Mouse (Mus musculus): Measurements from ENCODE around the gene Hemk1. TPM values are rescaled to one million over a fixed set of nuclear protein-coding genes. Genes with fewer than 3 reads are reported as not detected.
"Not testable (repeated sequence)": the region's sequence is repeated elsewhere in the genome, so short reads cannot be mapped to it uniquely, and the experiment has no call there.

The Hemk1 gene
- polyA plus RNA-seq, 1 experiment from 2014 or later = 11.6 TPM

- Histone ChIP-seq H3K27me3 (no peaks in the 10 kb centered on the region), H3K9me3 (no peaks in the 10 kb centered on the region), H3K4me3 (replicated peaks) (no peak overlapping the region), H3K36me3 (0 out of 2 replicates have a peak, but pooled peaks cover under 1% of the 10 kb centered on the region), H3K9ac (replicated peaks) (no peak overlapping the region), H3K27ac (no peak overlapping the region), H3K4me1 (replicated peaks) (peaks cover 3% of the 10 kb centered on the region; the same call in 1 of the 2 replicates), H3K4me2 (no peak overlapping the region)
- 83% methylated on average over 11 of the region's 11 CpGs for WGBS
- no peak for ATAC-seq (ENCODE audit: insufficient number of reproducible peaks, insufficient read depth, low FRiP score, low TSS enrichment, low read depth)
Measured at GRCm38 (mm10) chr9:107307099-107307872, 30.9 kb downstream of the Hemk1 start.

DNA sequence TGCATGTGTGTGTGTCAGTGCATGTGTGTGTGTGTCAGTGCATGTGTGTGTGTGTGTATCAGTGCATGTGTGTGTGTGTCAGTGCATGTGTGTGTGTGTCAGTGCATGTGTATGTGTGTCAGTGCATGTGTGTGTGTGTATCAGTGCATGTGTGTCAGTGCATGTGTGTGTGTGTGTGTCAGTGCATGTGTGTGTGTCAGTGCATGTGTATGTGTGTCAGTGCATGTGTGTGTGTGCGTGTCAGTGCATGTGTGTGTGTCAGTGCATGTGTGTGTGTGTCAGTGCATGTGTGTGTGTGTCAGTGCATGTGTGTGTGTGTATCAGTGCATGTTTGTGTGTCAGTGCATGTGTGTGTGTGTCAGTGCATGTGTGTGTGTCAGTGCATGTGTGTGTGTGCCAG lies 31.5 kb downstream of the Hemk1 start:
- not testable (repeated sequence) for H3K4me1 ChIP-seq (replicated peaks); ATAC-seq (ENCODE audit: insufficient number of reproducible peaks, insufficient read depth, low FRiP score, low TSS enrichment, low read depth); H3K9me3 ChIP-seq; H3K4me2 ChIP-seq; H3K27me3 ChIP-seq; H3K4me3 ChIP-seq (replicated peaks); H3K9ac ChIP-seq (replicated peaks); H3K27ac ChIP-seq; H3K36me3 ChIP-seq
- WGBS = 100% methylated on average over 1 of the region's 1 CpGs

- Histone ChIP-seq H3K27ac (no peak overlapping the region), H3K9ac (replicated peaks) (no peak overlapping the region), H3K4me2 (no peak overlapping the region), H3K4me1 (replicated peaks) (peaks cover 3% of the 10 kb centered on the region; the same call in 1 of the 2 replicates), H3K27me3 (no peaks in the 10 kb centered on the region), H3K9me3 (no peaks in the 10 kb centered on the region), H3K36me3 (peaks cover 14% of the 10 kb centered on the region), H3K4me3 (replicated peaks) (no peak overlapping the region)
- 53% methylated on average over 13 of the region's 13 CpGs for WGBS
- ATAC-seq (ENCODE audit: insufficient number of reproducible peaks, insufficient read depth, low FRiP score, low TSS enrichment, low read depth) = no peak
Measured at GRCm38 (mm10) chr9:107305601-107306542, 32.3 kb downstream of the Hemk1 start.

GRCm38 (mm10) chr9:107305012-107305411 lies 33.1 kb downstream of the Hemk1 start:
- Histone ChIP-seq H3K36me3 (peaks cover 22% of the 10 kb centered on the region), H3K9me3 (no peaks in the 10 kb centered on the region), H3K4me1 (replicated peaks) (peaks cover 3% of the 10 kb centered on the region; the same call in 1 of the 2 replicates), H3K27ac (no peak overlapping the region), H3K27me3 (no peaks in the 10 kb centered on the region), H3K9ac (replicated peaks) (no peak overlapping the region), H3K4me3 (replicated peaks) (no peak overlapping the region), H3K4me2 (no peak overlapping the region)
- WGBS = 89% methylated on average over 4 of the region's 4 CpGs
- no peak for ATAC-seq (ENCODE audit: insufficient number of reproducible peaks, insufficient read depth, low FRiP score, low TSS enrichment, low read depth)

- Histone ChIP-seq H3K36me3 (peaks cover 25% of the 10 kb centered on the region), H3K9ac (replicated peaks) (no peak overlapping the region), H3K4me3 (replicated peaks) (no peak overlapping the region), H3K4me1 (replicated peaks) (peaks cover 3% of the 10 kb centered on the region; the same call in 1 of the 2 replicates), H3K27ac (no peak overlapping the region), H3K27me3 (no peaks in the 10 kb centered on the region), H3K4me2 (no peak overlapping the region), H3K9me3 (no peaks in the 10 kb centered on the region)
- WGBS = 85% methylated on average over 3 of the region's 3 CpGs
- no peak for ATAC-seq (ENCODE audit: insufficient number of reproducible peaks, insufficient read depth, low FRiP score, low TSS enrichment, low read depth)
Measured at GRCm38 (mm10) chr9:107304383-107304782, 33.8 kb downstream of the Hemk1 start.

GRCm38 (mm10) chr9:107303900-107304299 lies 34.2 kb downstream of the Hemk1 start:
- WGBS = 85% methylated on average over 5 of the region's 5 CpGs

GRCm38 (mm10) chr9:107303121-107303820 lies 34.9 kb downstream of the Hemk1 start:
- Histone ChIP-seq H3K4me1 (replicated peaks) (peaks cover 3% of the 10 kb centered on the region; the same call in 1 of the 2 replicates), H3K27ac (no peak overlapping the region), H3K4me3 (replicated peaks) (no peak overlapping the region), H3K9me3 (no peaks in the 10 kb centered on the region), H3K36me3 (peaks cover 25% of the 10 kb centered on the region), H3K4me2 (no peak overlapping the region), H3K9ac (replicated peaks) (no peak overlapping the region), H3K27me3 (no peaks in the 10 kb centered on the region)
- no peak for ATAC-seq (ENCODE audit: insufficient number of reproducible peaks, insufficient read depth, low FRiP score, low TSS enrichment, low read depth)
- WGBS = 77% methylated on average over 9 of the region's 9 CpGs

More at GRCm38 (mm10) chr9:107303900-107304299, 34.2 kb downstream of the Hemk1 start:
- H3K4me3 ChIP-seq (replicated peaks) = no peak overlapping the region
- H3K36me3 ChIP-seq = peaks cover 25% of the 10 kb centered on the region
- no peaks in the 10 kb centered on the region for H3K27me3 ChIP-seq
- H3K4me2 ChIP-seq = no peak overlapping the region
- H3K9me3 ChIP-seq = no peaks in the 10 kb centered on the region
- no peak for ATAC-seq (ENCODE audit: insufficient number of reproducible peaks, insufficient read depth, low FRiP score, low TSS enrichment, low read depth)
- H3K9ac ChIP-seq (replicated peaks) = no peak overlapping the region
- no peak overlapping the region for H3K27ac ChIP-seq
- H3K4me1 ChIP-seq (replicated peaks) = peaks cover 3% of the 10 kb centered on the region; the same call in 1 of the 2 replicates

DNA sequence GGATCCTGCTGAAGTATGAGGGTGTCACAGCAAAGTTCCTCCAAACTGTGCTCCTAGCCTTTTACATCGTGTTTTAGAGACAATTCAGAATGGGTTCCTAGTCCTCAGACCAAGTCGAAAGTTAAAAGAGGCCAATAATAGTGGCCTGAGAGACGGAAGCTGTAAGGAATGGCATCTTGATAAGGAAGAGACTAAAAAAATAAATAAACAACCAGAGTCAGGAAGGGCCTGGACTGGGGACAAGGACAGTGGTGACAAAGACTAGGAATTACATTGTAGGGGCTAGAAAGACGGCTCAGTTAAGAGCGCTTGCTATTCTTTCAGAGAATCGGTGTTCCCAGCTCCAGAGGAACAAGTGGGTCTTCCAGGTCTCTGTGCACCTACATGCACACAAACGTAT lies 35.6 kb downstream of the Hemk1 start:
- 67% methylated on average over 7 of the region's 7 CpGs for WGBS
- H3K27ac ChIP-seq = no peak overlapping the region

GRCm38 (mm10) chr9:107301554-107302331 lies 36.4 kb downstream of the Hemk1 start:
- Histone ChIP-seq H3K4me3 (replicated peaks) (no peak overlapping the region), H3K36me3 (peaks cover 25% of the 10 kb centered on the region), H3K4me1 (replicated peaks) (peaks cover 16% of the 10 kb centered on the region), H3K9me3 (no peaks in the 10 kb centered on the region), H3K9ac (replicated peaks) (no peak overlapping the region), H3K4me2 (no peak overlapping the region), H3K27me3 (no peaks in the 10 kb centered on the region; the same call in 1 of the 2 replicates), H3K27ac (no peak overlapping the region)
- WGBS = 83% methylated on average over 17 of the region's 17 CpGs
- no peak for ATAC-seq (ENCODE audit: insufficient number of reproducible peaks, insufficient read depth, low FRiP score, low TSS enrichment, low read depth)

More for the DNA sequence above, 35.6 kb downstream of the Hemk1 start:
- Histone ChIP-seq H3K36me3 (peaks cover 25% of the 10 kb centered on the region), H3K27me3 (no peaks in the 10 kb centered on the region), H3K4me2 (no peak overlapping the region), H3K4me3 (replicated peaks) (no peak overlapping the region), H3K4me1 (replicated peaks) (peaks cover 9% of the 10 kb centered on the region), H3K9ac (replicated peaks) (no peak overlapping the region), H3K9me3 (no peaks in the 10 kb centered on the region)
- ATAC-seq (ENCODE audit: insufficient number of reproducible peaks, insufficient read depth, low FRiP score, low TSS enrichment, low read depth) = no peak

GRCm38 (mm10) chr9:107300224-107300973 lies 37.8 kb downstream of the Hemk1 start:
- Histone ChIP-seq H3K4me3 (replicated peaks) (no peak overlapping the region), H3K27me3 (peaks cover 4% of the 10 kb centered on the region), H3K27ac (no peak overlapping the region), H3K4me1 (replicated peaks) (peaks cover 12% of the 10 kb centered on the region), H3K9me3 (no peaks in the 10 kb centered on the region), H3K36me3 (peaks cover 25% of the 10 kb centered on the region), H3K4me2 (no peak overlapping the region), H3K9ac (replicated peaks) (no peak overlapping the region)
- WGBS = 92% methylated on average over 30 of the region's 30 CpGs
- no peak for ATAC-seq (ENCODE audit: insufficient number of reproducible peaks, insufficient read depth, low FRiP score, low TSS enrichment, low read depth)

Measured in limb, embryonic 12.5 days (tissue).